Mouse (Mus musculus): Measurements from ENCODE around the gene Mrgpre. TPM values are rescaled to one million over a fixed set of nuclear protein-coding genes. Genes with fewer than 3 reads are reported as not detected.
A peak's percentile ranks its signal among the peaks of the same experiment; 100 is the strongest.

The Mrgpre gene
- polyA plus RNA-seq (2016; fragmentation: Nextera tagmentation; extraction: Ambion mirVana), result 2.2 and 3.0 TPM in 2 replicates

GRCm38 (mm10) chr7:143783996-143784829 lies at the start of gene Mrgpre:
Mrgpre (minus strand) TSS chr7:143784500.
- Histone ChIP-seq H3K4me1 (peaks cover 17% of the 10 kb centered on the region), H3K9ac (replicated peaks) (peak within 1 kb of the TSS; percentile 63), H3K36me3 (no peaks in the 10 kb centered on the region), H3K27ac (replicated peaks) (peak within 1 kb of the TSS; percentile 76), H3K27me3 (no peaks in the 10 kb centered on the region; the same call in 1 of the 2 replicates), H3K9me3 (no peaks in the 10 kb centered on the region), H3K4me2 (replicated peaks) (peak within 1 kb of the TSS; percentile 70), H3K4me3 (peak within 1 kb of the TSS; percentile 49)
- peak; percentile 91 for ATAC-seq (ENCODE audit: low FRiP score, low read depth)
- 5% methylated on average over 21 of the region's 21 CpGs for WGBS

- H3K9me3 ChIP-seq, result no peaks in the 10 kb centered on the region
- WGBS, result 83% methylated on average over 6 of the region's 6 CpGs
- H3K36me3 ChIP-seq, result peaks cover 31% of the 10 kb centered on the region
- ATAC-seq (ENCODE audit: low FRiP score, low read depth), result no peak
- H3K4me2 ChIP-seq (replicated peaks), result no peak overlapping the region
- no peak overlapping the region for H3K27ac ChIP-seq (replicated peaks)
- no peak overlapping the region for H3K9ac ChIP-seq (replicated peaks)
- no peak overlapping the region for H3K4me3 ChIP-seq
- H3K27me3 ChIP-seq, result no peaks in the 10 kb centered on the region
- H3K4me1 ChIP-seq, result peaks cover 36% of the 10 kb centered on the region
Observed at GRCm38 (mm10) chr7:143833581-143834190, 49.4 kb upstream of the Mrgpre start.

- Histone ChIP-seq H3K27ac (replicated peaks) (no peak overlapping the region), H3K4me1 (peaks cover 36% of the 10 kb centered on the region), H3K27me3 (no peaks in the 10 kb centered on the region), H3K4me3 (no peak overlapping the region), H3K9me3 (no peaks in the 10 kb centered on the region), H3K9ac (replicated peaks) (0 out of 2 replicates have a peak overlapping the region, but pooled peaks have one; percentile 6), H3K36me3 (peaks cover 20% of the 10 kb centered on the region), H3K4me2 (replicated peaks) (no peak overlapping the region)
- ATAC-seq (ENCODE audit: low FRiP score, low read depth), result no peak
- WGBS, result 98% methylated on average over 2 of the region's 2 CpGs
Observed at GRCm38 (mm10) chr7:143832611-143833010, 48.3 kb upstream of the Mrgpre start.

GRCm38 (mm10) chr7:143832196-143832595 lies 47.9 kb upstream of the Mrgpre start:
- H3K9ac ChIP-seq (replicated peaks), result no peak overlapping the region
- no peak for ATAC-seq (ENCODE audit: low FRiP score, low read depth)
- no peaks in the 10 kb centered on the region for H3K27me3 ChIP-seq
- no peak overlapping the region for H3K4me3 ChIP-seq
- H3K36me3 ChIP-seq, result peaks cover 16% of the 10 kb centered on the region
- 0 out of 2 replicates have a peak overlapping the region, but pooled peaks have one; percentile 92 for H3K4me2 ChIP-seq (replicated peaks)
- H3K27ac ChIP-seq (replicated peaks), result no peak overlapping the region
- 89% methylated on average over 8 of the region's 8 CpGs for WGBS
- H3K9me3 ChIP-seq, result no peaks in the 10 kb centered on the region
- H3K4me1 ChIP-seq, result peaks cover 36% of the 10 kb centered on the region

GRCm38 (mm10) chr7:143830399-143830798 lies 46.1 kb upstream of the Mrgpre start:
- Histone ChIP-seq H3K27me3 (no peaks in the 10 kb centered on the region), H3K9ac (replicated peaks) (peak overlapping the region; percentile 81), H3K36me3 (peaks cover 4% of the 10 kb centered on the region; the same call in 1 of the 2 replicates), H3K9me3 (no peaks in the 10 kb centered on the region), H3K27ac (replicated peaks) (peak overlapping the region; percentile 71), H3K4me2 (replicated peaks) (peak overlapping the region; percentile 92), H3K4me3 (peak overlapping the region; percentile 67), H3K4me1 (peaks cover 34% of the 10 kb centered on the region)
- ATAC-seq (ENCODE audit: low FRiP score, low read depth), result peak; percentile 16; the same call in 1 of the 2 replicates
- WGBS, result 16% methylated on average over 6 of the region's 6 CpGs

GRCm38 (mm10) chr7:143829504-143830331 lies 45.4 kb upstream of the Mrgpre start:
- H3K27ac ChIP-seq (replicated peaks), result peak overlapping the region; percentile 93
- H3K9ac ChIP-seq (replicated peaks), result peak overlapping the region; percentile 81
- H3K36me3 ChIP-seq, result peaks cover 4% of the 10 kb centered on the region; the same call in 1 of the 2 replicates
- H3K27me3 ChIP-seq, result no peaks in the 10 kb centered on the region
- peak overlapping the region; percentile 67 for H3K4me3 ChIP-seq
- no peaks in the 10 kb centered on the region for H3K9me3 ChIP-seq
- H3K4me1 ChIP-seq, result peaks cover 28% of the 10 kb centered on the region
- WGBS, result under 1% methylated on average over 36 of the region's 37 CpGs
- ATAC-seq (ENCODE audit: low FRiP score, low read depth), result peak; percentile 98
- peak overlapping the region; percentile 92 for H3K4me2 ChIP-seq (replicated peaks)

- H3K27me3 ChIP-seq, result no peaks in the 10 kb centered on the region
- H3K4me3 ChIP-seq, result no peak overlapping the region
- 90% methylated on average over 2 of the region's 2 CpGs for WGBS
- ATAC-seq (ENCODE audit: low FRiP score, low read depth), result no peak
- H3K4me1 ChIP-seq, result peaks cover 24% of the 10 kb centered on the region
- H3K4me2 ChIP-seq (replicated peaks), result no peak overlapping the region
- no peaks in the 10 kb centered on the region for H3K9me3 ChIP-seq
- H3K27ac ChIP-seq (replicated peaks), result no peak overlapping the region
- no peak overlapping the region for H3K9ac ChIP-seq (replicated peaks)
- no peaks in the 10 kb centered on the region for H3K36me3 ChIP-seq
Observed at GRCm38 (mm10) chr7:143826985-143827384, 42.7 kb upstream of the Mrgpre start.

GRCm38 (mm10) chr7:143823266-143823605 lies 38.9 kb upstream of the Mrgpre start:
- H3K9me3 ChIP-seq, result no peaks in the 10 kb centered on the region
- no peaks in the 10 kb centered on the region for H3K27me3 ChIP-seq
- peak overlapping the region; percentile 72 for H3K27ac ChIP-seq (replicated peaks)
- ATAC-seq (ENCODE audit: low FRiP score, low read depth), result peak; percentile 48
- H3K9ac ChIP-seq (replicated peaks), result peak overlapping the region; percentile 55; the same call in 1 of the 2 replicates
- H3K36me3 ChIP-seq, result peaks cover 5% of the 10 kb centered on the region
- WGBS, result 76% methylated on average over 4 of the region's 4 CpGs
- peak overlapping the region; percentile 77 for H3K4me2 ChIP-seq (replicated peaks)
- peaks cover 15% of the 10 kb centered on the region for H3K4me1 ChIP-seq
- peak overlapping the region; percentile 64 for H3K4me3 ChIP-seq

GRCm38 (mm10) chr7:143822375-143823265 lies 38.3 kb upstream of the Mrgpre start, which contains the start of the genes Nadsyn1 and Dhcr7:
Nadsyn1 (minus strand) TSS chr7:143822849.
Dhcr7 (plus strand) TSS chr7:143823145.
- ATAC-seq (ENCODE audit: low FRiP score, low read depth), result peak; percentile 97

GRCm38 (mm10) chr7:143821241-143821640 lies 36.9 kb upstream of the Mrgpre start:
- H3K27me3 ChIP-seq, result no peaks in the 10 kb centered on the region
- peaks cover 15% of the 10 kb centered on the region for H3K4me1 ChIP-seq
- no peak overlapping the region for H3K4me2 ChIP-seq (replicated peaks)
- peaks cover 20% of the 10 kb centered on the region for H3K36me3 ChIP-seq
- no peak for ATAC-seq (ENCODE audit: low FRiP score, low read depth)
- no peak overlapping the region for H3K27ac ChIP-seq (replicated peaks)
- no peaks in the 10 kb centered on the region for H3K9me3 ChIP-seq
- no peak overlapping the region for H3K9ac ChIP-seq (replicated peaks)
- 94% methylated on average over 2 of the region's 2 CpGs for whole genome bisulfite sequencing
- H3K4me3 ChIP-seq, result no peak overlapping the region

More at GRCm38 (mm10) chr7:143822375-143823265, 38.3 kb upstream of the Mrgpre start, which contains the start of the genes Nadsyn1 and Dhcr7:
- Histone ChIP-seq H3K27ac (replicated peaks) (peak within 1 kb of the TSS; percentile 72), H3K9ac (replicated peaks) (peak within 1 kb of the TSS; percentile 77), H3K9me3 (no peaks in the 10 kb centered on the region), H3K27me3 (no peaks in the 10 kb centered on the region), H3K4me2 (replicated peaks) (peak within 1 kb of the TSS; percentile 77), H3K36me3 (peaks cover 9% of the 10 kb centered on the region), H3K4me1 (peaks cover 15% of the 10 kb centered on the region), H3K4me3 (peak within 1 kb of the TSS; percentile 64)
- under 1% methylated on average over 40 of the region's 40 CpGs for WGBS
